ENCODE assay signal across 12 mouse cellular contexts in genomic region chr11:100886188-100886740, GRCm38 (mm10). TPM values are rescaled to one million over a fixed set of nuclear protein-coding genes. Genes with fewer than 3 reads are reported as not detected.
DNase-seq lines count a peak whose midpoint lies in the region; ATAC-seq and TF ChIP-seq lines count a peak whose summit lies in the region.
"Had no signal": no experiment of that assay in that cellular context is flagged by ENCODE, and none has a peak within 500 bp of the region (broad histone marks: within the 10 kb centered on the region; RNA-seq: fewer than 3 reads in every experiment).

No protein-coding gene starts in this region.

- H3K36me3 ChIP-seq in forebrain, embryonic 10.5 days (replicated peaks) = no peaks in the 10 kb centered on the region; the same call in 1 of the 2 replicates
- H3K36me3 ChIP-seq in forebrain, embryonic 13.5 days (ENCODE audit: poor library complexity, severe bottlenecking) = peaks cover 9% of the 10 kb centered on the region; the same call in 1 of the 2 replicates
- 0 out of 2 replicates have a peak, but pooled peaks cover 3% of the 10 kb centered on the region for H3K36me3 ChIP-seq in midbrain, embryonic 10.5 days
- peaks cover 29% of the 10 kb centered on the region for H3K36me3 ChIP-seq in midbrain, embryonic 13.5 days
- H3K36me3 ChIP-seq in liver, embryonic 12.5 days = peaks cover 75% of the 10 kb centered on the region
- peaks cover 15% of the 10 kb centered on the region for H3K36me3 ChIP-seq in stomach, postnatal 0 days (ENCODE audit: control insufficient read depth, insufficient read depth, low read length)

- ATAC-seq in forebrain, embryonic 13.5 days = no peak
- ATAC-seq in midbrain, embryonic 13.5 days = no peak
- ATAC-seq in liver, embryonic 12.5 days = peak; percentile 92
- ATAC-seq in stomach, postnatal 0 days (ENCODE audit: low FRiP score, low TSS enrichment) = peak; percentile 56; the same call in 1 of the 2 replicates

- no peak for TF ChIP-seq CTCF in stomach, postnatal 0 days (IDR thresholded peaks at IDR 0.05; ENCODE audit: low read depth)

- no peak overlapping the region for H3K4me2 ChIP-seq in forebrain, embryonic 13.5 days
- H3K4me2 ChIP-seq in midbrain, embryonic 13.5 days (replicated peaks) = no peak overlapping the region
- H3K4me2 ChIP-seq in liver, embryonic 12.5 days = peak overlapping the region; percentile 52
- H3K4me2 ChIP-seq in stomach, postnatal 0 days (replicated peaks; ENCODE audit: low read depth) = no peak overlapping the region

- no peaks in the 10 kb centered on the region for H3K9me3 ChIP-seq in forebrain, embryonic 10.5 days
- no peaks in the 10 kb centered on the region for H3K9me3 ChIP-seq in forebrain, embryonic 13.5 days (replicated peaks)
- H3K9me3 ChIP-seq in midbrain, embryonic 10.5 days (replicated peaks) = no peaks in the 10 kb centered on the region
- H3K9me3 ChIP-seq in midbrain, embryonic 13.5 days = no peaks in the 10 kb centered on the region
- no peaks in the 10 kb centered on the region for H3K9me3 ChIP-seq in liver, embryonic 12.5 days (replicated peaks)
- no peaks in the 10 kb centered on the region for H3K9me3 ChIP-seq in stomach, postnatal 0 days (ENCODE audit: control insufficient read depth, low read length)

- peak overlapping the region; percentile 44; the same call in 1 of the 2 replicates for H3K27ac ChIP-seq in forebrain, embryonic 10.5 days
- no peak overlapping the region for H3K27ac ChIP-seq in forebrain, embryonic 13.5 days
- peak overlapping the region; percentile 14 for H3K27ac ChIP-seq in midbrain, embryonic 10.5 days (replicated peaks)
- H3K27ac ChIP-seq in midbrain, embryonic 13.5 days = no peak overlapping the region
- H3K27ac ChIP-seq in liver, embryonic 12.5 days = peak overlapping the region; percentile 90
- 0 out of 2 replicates have a peak overlapping the region, but pooled peaks have one; percentile 18 for H3K27ac ChIP-seq in stomach, postnatal 0 days (replicated peaks)

- 75% methylated on average over 8 of the region's 8 CpGs for WGBS in forebrain, embryonic 10.5 days
- 72% methylated on average over 8 of the region's 8 CpGs for WGBS in forebrain, embryonic 13.5 days
- WGBS in midbrain, embryonic 10.5 days = 62% methylated on average over 8 of the region's 8 CpGs
- WGBS in midbrain, embryonic 13.5 days = 64% methylated on average over 8 of the region's 8 CpGs
- 8% methylated on average over 8 of the region's 8 CpGs for WGBS in liver, embryonic 12.5 days (ENCODE audit: insufficient replicate concordance)
- 41% methylated on average over 8 of the region's 8 CpGs for WGBS in stomach, postnatal 0 days

- peaks cover 12% of the 10 kb centered on the region; the same call in 1 of the 2 replicates for H3K4me1 ChIP-seq in forebrain, embryonic 10.5 days
- H3K4me1 ChIP-seq in forebrain, embryonic 13.5 days = no peaks in the 10 kb centered on the region
- H3K4me1 ChIP-seq in midbrain, embryonic 10.5 days = peaks cover 14% of the 10 kb centered on the region
- 0 out of 2 replicates have a peak, but pooled peaks cover 2% of the 10 kb centered on the region for H3K4me1 ChIP-seq in midbrain, embryonic 13.5 days (replicated peaks)
- H3K4me1 ChIP-seq in liver, embryonic 12.5 days = peaks cover 74% of the 10 kb centered on the region
- no peaks in the 10 kb centered on the region for H3K4me1 ChIP-seq in stomach, postnatal 0 days (replicated peaks; ENCODE audit: control insufficient read depth, insufficient read depth)

- TF ChIP-seq EP300 in stomach, postnatal 0 days (optimal IDR thresholded peaks at IDR 0.05) = no peak

- H3K27me3 ChIP-seq in forebrain, embryonic 10.5 days (ENCODE audit: poor library complexity, severe bottlenecking) = no peaks in the 10 kb centered on the region
- no peaks in the 10 kb centered on the region for H3K27me3 ChIP-seq in forebrain, embryonic 13.5 days
- no peaks in the 10 kb centered on the region for H3K27me3 ChIP-seq in midbrain, embryonic 10.5 days (ENCODE audit: low read depth, poor library complexity, severe bottlenecking)
- no peaks in the 10 kb centered on the region for H3K27me3 ChIP-seq in midbrain, embryonic 13.5 days
- no peaks in the 10 kb centered on the region for H3K27me3 ChIP-seq in liver, embryonic 12.5 days (replicated peaks)
- no peaks in the 10 kb centered on the region for H3K27me3 ChIP-seq in stomach, postnatal 0 days (ENCODE audit: control insufficient read depth, insufficient read depth, low read length)

- no peak overlapping the region for H3K4me3 ChIP-seq in forebrain, embryonic 10.5 days
- H3K4me3 ChIP-seq in forebrain, embryonic 13.5 days = no peak overlapping the region
- no peak overlapping the region for H3K4me3 ChIP-seq in midbrain, embryonic 10.5 days
- H3K4me3 ChIP-seq in midbrain, embryonic 13.5 days (replicated peaks) = no peak overlapping the region
- no peak overlapping the region for H3K4me3 ChIP-seq in liver, embryonic 12.5 days
- H3K4me3 ChIP-seq in stomach, postnatal 0 days (ENCODE audit: low read depth, low read length) = no peak overlapping the region

- no peak for DNase-seq in forebrain, embryonic 10.5 days (ENCODE audit: extremely low spot score, low spot score)
- no peak for DNase-seq in midbrain, embryonic 10.5 days (ENCODE audit: low spot score)
- DNase-seq in stomach, postnatal 0 days (ENCODE audit: low spot score) = peak; percentile 55
- DNase-seq in frontal cortex, postnatal 14 days (ENCODE audit: low spot score in 2 of 2) = no peak
- DNase-seq in retina, postnatal 1 day = no peak
- DNase-seq: cerebellum, postnatal 36 days; gastrocnemius, postnatal 14 days; spleen, adult 18-20 months; thymus, adult 2 months had no signal

- no peak overlapping the region for H3K9ac ChIP-seq in forebrain, embryonic 13.5 days
- no peak overlapping the region for H3K9ac ChIP-seq in midbrain, embryonic 13.5 days (replicated peaks)
- H3K9ac ChIP-seq in liver, embryonic 12.5 days = peak overlapping the region; percentile 52
- H3K9ac ChIP-seq in stomach, postnatal 0 days (ENCODE audit: low read length) = no peak overlapping the region

RNA-seq across cellular contexts. Expression of gene Stat5a, which starts 27.1 kb away (rescaled TPM):
- 1.7 TPM in 2 replicates for polyA plus RNA-seq in forebrain, embryonic 10.5 days (2016; fragmentation: Nextera tagmentation; extraction: Ambion mirVana)
- polyA plus RNA-seq in forebrain, embryonic 13.5 days (2015; fragmentation: Nextera tagmentation; extraction: Ambion mirVana) = 0.85 and 1.2 TPM in 2 replicates
- 1.7 TPM in 2 replicates for polyA plus RNA-seq in midbrain, embryonic 10.5 days (2016; fragmentation: Nextera tagmentation; extraction: Ambion mirVana)
- polyA plus RNA-seq in midbrain, embryonic 13.5 days (2015; fragmentation: Nextera tagmentation; extraction: Ambion mirVana) = 1.3 and 1.7 TPM in 2 replicates
- polyA plus RNA-seq in liver, embryonic 12.5 days (2016; fragmentation: Nextera tagmentation; extraction: Ambion mirVana) = 16.0 and 17.7 TPM in 2 replicates
- 13.0 and 13.5 TPM in 2 replicates for polyA plus RNA-seq in stomach, postnatal 0 days (2015; fragmentation: Nextera tagmentation; extraction: Ambion mirVana)

RNA-seq across cellular contexts. Expression of gene Stat5b, which starts 35.7 kb away (rescaled TPM):
- 14.9 and 16.2 TPM in 2 replicates for polyA plus RNA-seq in forebrain, embryonic 10.5 days (2016; fragmentation: Nextera tagmentation; extraction: Ambion mirVana)
- 11.1 and 14.0 TPM in 2 replicates for polyA plus RNA-seq in forebrain, embryonic 13.5 days (2015; fragmentation: Nextera tagmentation; extraction: Ambion mirVana)
- 15.0 and 15.9 TPM in 2 replicates for polyA plus RNA-seq in midbrain, embryonic 10.5 days (2016; fragmentation: Nextera tagmentation; extraction: Ambion mirVana)
- polyA plus RNA-seq in midbrain, embryonic 13.5 days (2015; fragmentation: Nextera tagmentation; extraction: Ambion mirVana) = 14.0 and 14.5 TPM in 2 replicates
- polyA plus RNA-seq in liver, embryonic 12.5 days (2016; fragmentation: Nextera tagmentation; extraction: Ambion mirVana) = 31.6 and 33.7 TPM in 2 replicates
- 16.1 and 17.3 TPM in 2 replicates for polyA plus RNA-seq in stomach, postnatal 0 days (2015; fragmentation: Nextera tagmentation; extraction: Ambion mirVana)

RNA-seq across cellular contexts. Expression of gene Stat3, which starts 53.1 kb away (rescaled TPM):
- 15.0 and 15.6 TPM in 2 replicates for polyA plus RNA-seq in forebrain, embryonic 10.5 days (2016; fragmentation: Nextera tagmentation; extraction: Ambion mirVana)
- 24.6 and 29.1 TPM in 2 replicates for polyA plus RNA-seq in forebrain, embryonic 13.5 days (2015; fragmentation: Nextera tagmentation; extraction: Ambion mirVana)
- 16.9 and 20.4 TPM in 2 replicates for polyA plus RNA-seq in midbrain, embryonic 10.5 days (2016; fragmentation: Nextera tagmentation; extraction: Ambion mirVana)
- 28.7 and 34.3 TPM in 2 replicates for polyA plus RNA-seq in midbrain, embryonic 13.5 days (2015; fragmentation: Nextera tagmentation; extraction: Ambion mirVana)
- polyA plus RNA-seq in liver, embryonic 12.5 days (2016; fragmentation: Nextera tagmentation; extraction: Ambion mirVana) = 37.3 and 40.1 TPM in 2 replicates
- 47.7 and 55.1 TPM in 2 replicates for polyA plus RNA-seq in stomach, postnatal 0 days (2015; fragmentation: Nextera tagmentation; extraction: Ambion mirVana)

Comparison
In these comparisons a context has a peak if more than half of its experiments do, and no peak if none do; other contexts are left out.
1. H3K27ac ChIP-seq: peak in forebrain, embryonic 10.5 days (single experiment), midbrain, embryonic 10.5 days (single experiment), liver, embryonic 12.5 days (single experiment) and stomach, postnatal 0 days (single experiment); none in forebrain, embryonic 13.5 days (single experiment) and midbrain, embryonic 13.5 days (single experiment).
2. ATAC-seq: peak in liver, embryonic 12.5 days (single experiment) and stomach, postnatal 0 days (single experiment); none in forebrain, embryonic 13.5 days (single experiment) and midbrain, embryonic 13.5 days (single experiment).